20 mouse cellular contexts compared by ENCODE assay signal in genomic region chr13:7697647-7698365, GRCm38 (mm10).
A peak's percentile ranks its signal among the peaks of the same experiment; 100 is the strongest.
DNase-seq lines count a peak whose midpoint lies in the region; ATAC-seq and TF ChIP-seq lines count a peak whose summit lies in the region.
"Had no signal": no experiment of that assay in that cellular context is flagged by ENCODE, and none has a peak within 500 bp of the region (broad histone marks: within the 10 kb centered on the region; RNA-seq: fewer than 3 reads in every experiment).

No protein-coding gene starts in this region.

- H3K9ac ChIP-seq in liver, adult 2 months (ENCODE audit: low read depth, low read length), result no peak overlapping the region
- no peak overlapping the region for H3K9ac ChIP-seq in liver, postnatal 0 days (replicated peaks)
- H3K9ac ChIP-seq in stomach, embryonic 14.5 days (replicated peaks; ENCODE audit: low read depth, low read length), result no peak overlapping the region
- no peak overlapping the region for H3K9ac ChIP-seq in stomach, postnatal 0 days (ENCODE audit: low read length)
- H3K9ac ChIP-seq in intestine, embryonic 15.5 days, result no peak overlapping the region
- no peak overlapping the region for H3K9ac ChIP-seq in stomach, embryonic 15.5 days
- H3K9ac ChIP-seq: embryonic facial prominence, embryonic 12.5 days; forebrain, embryonic 13.5 days; forebrain, embryonic 15.5 days had no signal

- H3K27me3 ChIP-seq in liver, adult 2 months (ENCODE audit: control insufficient read depth, insufficient read depth, low read length), result no peaks in the 10 kb centered on the region
- no peaks in the 10 kb centered on the region for H3K27me3 ChIP-seq in liver, postnatal 0 days (ENCODE audit: insufficient read depth, low read length)
- no peaks in the 10 kb centered on the region for H3K27me3 ChIP-seq in stomach, embryonic 14.5 days (ENCODE audit: control insufficient read depth, insufficient read depth, low read length)
- H3K27me3 ChIP-seq in stomach, postnatal 0 days (ENCODE audit: control insufficient read depth, insufficient read depth, low read length), result no peaks in the 10 kb centered on the region
- no peaks in the 10 kb centered on the region for H3K27me3 ChIP-seq in intestine, embryonic 15.5 days (replicated peaks)
- no peaks in the 10 kb centered on the region for H3K27me3 ChIP-seq in stomach, embryonic 15.5 days (replicated peaks)
- H3K27me3 ChIP-seq: embryonic facial prominence, embryonic 12.5 days; forebrain, embryonic 13.5 days; forebrain, embryonic 15.5 days had no signal

- no peak overlapping the region for H3K4me2 ChIP-seq in liver, postnatal 0 days (ENCODE audit: low read depth, low read length)
- H3K4me2 ChIP-seq in stomach, embryonic 14.5 days (replicated peaks; ENCODE audit: low read depth, low read length), result no peak overlapping the region
- no peak overlapping the region for H3K4me2 ChIP-seq in stomach, postnatal 0 days (replicated peaks; ENCODE audit: low read depth)
- no peak overlapping the region for H3K4me2 ChIP-seq in intestine, embryonic 15.5 days (replicated peaks)
- H3K4me2 ChIP-seq in stomach, embryonic 15.5 days, result no peak overlapping the region
- H3K4me2 ChIP-seq: embryonic facial prominence, embryonic 12.5 days; forebrain, embryonic 13.5 days; forebrain, embryonic 15.5 days had no signal

- DNase-seq in liver, adult 2 months (ENCODE audit: extremely low read depth, low read depth, low spot score), result peak; percentile 12
- DNase-seq in liver, postnatal 0 days, result no peak
- DNase-seq in stomach, postnatal 0 days (ENCODE audit: low spot score), result no peak
- no peak for DNase-seq in left cerebral cortex, postnatal 14 days (ENCODE audit: low spot score in 2 of 2)
- DNase-seq in layer of hippocampus, adult 2 months (ENCODE audit: low spot score in 2 of 2), result no peak
- DNase-seq: adrenal gland, adult 2 months; adrenal gland, postnatal 10 days; adrenal gland, postnatal 25 days; cerebellum, adult 11-12 months; cerebellum, adult 2 months; cerebellum, adult 9-10 months; cerebellum, postnatal 10 days; cerebellum, postnatal 25 days had no signal

- H3K36me3 ChIP-seq in liver, adult 2 months (ENCODE audit: control insufficient read depth, insufficient read depth, low read length), result no peaks in the 10 kb centered on the region
- H3K36me3 ChIP-seq in liver, postnatal 0 days (replicated peaks; ENCODE audit: insufficient read depth, low read length), result no peaks in the 10 kb centered on the region
- no peaks in the 10 kb centered on the region for H3K36me3 ChIP-seq in stomach, embryonic 14.5 days (ENCODE audit: control insufficient read depth, insufficient read depth, low read length)
- H3K36me3 ChIP-seq in stomach, postnatal 0 days (ENCODE audit: control insufficient read depth, insufficient read depth, low read length), result no peaks in the 10 kb centered on the region
- no peaks in the 10 kb centered on the region for H3K36me3 ChIP-seq in intestine, embryonic 15.5 days
- H3K36me3 ChIP-seq in stomach, embryonic 15.5 days, result no peaks in the 10 kb centered on the region
- H3K36me3 ChIP-seq: embryonic facial prominence, embryonic 10.5 days; embryonic facial prominence, embryonic 12.5 days; forebrain, embryonic 15.5 days had no signal

- H3K4me1 ChIP-seq in liver, adult 2 months (ENCODE audit: control insufficient read depth, insufficient read depth, low read length), result no peaks in the 10 kb centered on the region
- no peaks in the 10 kb centered on the region for H3K4me1 ChIP-seq in liver, postnatal 0 days (ENCODE audit: insufficient read depth)
- no peaks in the 10 kb centered on the region for H3K4me1 ChIP-seq in stomach, embryonic 14.5 days (ENCODE audit: control insufficient read depth, insufficient read depth, low read length)
- H3K4me1 ChIP-seq in stomach, postnatal 0 days (replicated peaks; ENCODE audit: control insufficient read depth, insufficient read depth), result no peaks in the 10 kb centered on the region
- no peaks in the 10 kb centered on the region for H3K4me1 ChIP-seq in intestine, embryonic 15.5 days (replicated peaks)
- no peaks in the 10 kb centered on the region for H3K4me1 ChIP-seq in stomach, embryonic 15.5 days
- H3K4me1 ChIP-seq: embryonic facial prominence, embryonic 10.5 days; embryonic facial prominence, embryonic 12.5 days; forebrain, embryonic 13.5 days; forebrain, embryonic 15.5 days had no signal

- no peak for ATAC-seq in liver, postnatal 0 days
- ATAC-seq in stomach, embryonic 14.5 days (ENCODE audit: insufficient number of reproducible peaks, insufficient read depth, low FRiP score, low read depth), result 0 out of 2 replicates have a peak, but pooled peaks have one; percentile 28
- ATAC-seq in stomach, postnatal 0 days (ENCODE audit: low FRiP score, low TSS enrichment), result no peak
- peak; percentile 93 for ATAC-seq in intestine, embryonic 15.5 days
- ATAC-seq in stomach, embryonic 15.5 days (ENCODE audit: insufficient read depth, low FRiP score, low read depth), result peak; percentile 31; the same call in 1 of the 2 replicates
- ATAC-seq: forebrain, embryonic 13.5 days; forebrain, embryonic 15.5 days had no signal

- TF ChIP-seq CTCF in liver, adult 2 months (IDR thresholded peaks at IDR 0.05; ENCODE audit: low read depth, low read length), result no peak
- TF ChIP-seq CTCF in liver, postnatal 0 days (IDR thresholded peaks at IDR 0.05; ENCODE audit: low read depth), result no peak
- no peak for TF ChIP-seq CTCF in stomach, postnatal 0 days (IDR thresholded peaks at IDR 0.05; ENCODE audit: low read depth)
- TF ChIP-seq CTCF in layer of hippocampus, adult 2 months (conservative IDR thresholded peaks at IDR 0.05), result no peak

- H3K79me2 ChIP-seq in liver, adult 2 months (ENCODE audit: control insufficient read depth, insufficient read depth, low read length), result no peaks in the 10 kb centered on the region

- 39% methylated on average over 4 of the region's 4 CpGs for WGBS in liver, adult 2 months
- 57% methylated on average over 4 of the region's 4 CpGs for WGBS in liver, postnatal 0 days (ENCODE audit: insufficient replicate concordance)
- WGBS in stomach, embryonic 14.5 days, result 47% methylated on average over 4 of the region's 4 CpGs
- 49% methylated on average over 4 of the region's 4 CpGs for WGBS in stomach, postnatal 0 days
- 43% methylated on average over 4 of the region's 4 CpGs for WGBS in intestine, embryonic 15.5 days
- 54% methylated on average over 4 of the region's 4 CpGs for WGBS in stomach, embryonic 15.5 days

- no peak for TF ChIP-seq EP300 in liver, postnatal 0 days (IDR thresholded peaks at IDR 0.05; ENCODE audit: low read depth)
- no peak for TF ChIP-seq EP300 in stomach, postnatal 0 days (optimal IDR thresholded peaks at IDR 0.05)

- H3K4me3 ChIP-seq in liver, adult 2 months (ENCODE audit: insufficient read depth, low read depth, low read length), result no peak overlapping the region
- no peak overlapping the region for H3K4me3 ChIP-seq in liver, postnatal 0 days (ENCODE audit: low read depth, low read length)
- H3K4me3 ChIP-seq in stomach, embryonic 14.5 days (ENCODE audit: low read depth, low read length), result no peak overlapping the region
- H3K4me3 ChIP-seq in stomach, postnatal 0 days (ENCODE audit: low read depth, low read length), result no peak overlapping the region
- no peak overlapping the region for H3K4me3 ChIP-seq in intestine, embryonic 15.5 days (replicated peaks)
- H3K4me3 ChIP-seq in stomach, embryonic 15.5 days (replicated peaks), result no peak overlapping the region
- H3K4me3 ChIP-seq in layer of hippocampus, adult 2 months, result no peak overlapping the region
- H3K4me3 ChIP-seq: embryonic facial prominence, embryonic 10.5 days; embryonic facial prominence, embryonic 12.5 days; forebrain, embryonic 13.5 days; forebrain, embryonic 15.5 days had no signal

- no peaks in the 10 kb centered on the region for H3K9me3 ChIP-seq in liver, postnatal 0 days (ENCODE audit: low read length)
- no peaks in the 10 kb centered on the region for H3K9me3 ChIP-seq in stomach, embryonic 14.5 days (ENCODE audit: control insufficient read depth, low read depth, low read length)
- no peaks in the 10 kb centered on the region for H3K9me3 ChIP-seq in stomach, postnatal 0 days (ENCODE audit: control insufficient read depth, low read length)
- H3K9me3 ChIP-seq in intestine, embryonic 15.5 days, result no peaks in the 10 kb centered on the region
- H3K9me3 ChIP-seq in stomach, embryonic 15.5 days, result no peaks in the 10 kb centered on the region
- H3K9me3 ChIP-seq: embryonic facial prominence, embryonic 10.5 days; embryonic facial prominence, embryonic 12.5 days; forebrain, embryonic 13.5 days; forebrain, embryonic 15.5 days had no signal

- intact Hi-C loops in left cerebral cortex, postnatal 14 days (cut with DNase I), result no loop called here

- no peak overlapping the region for H3K27ac ChIP-seq in liver, adult 2 months (replicated peaks; ENCODE audit: insufficient read depth, low read depth, low read length)
- H3K27ac ChIP-seq in liver, postnatal 0 days (ENCODE audit: low read depth), result no peak overlapping the region
- H3K27ac ChIP-seq in stomach, embryonic 14.5 days (ENCODE audit: low read length), result no peak overlapping the region
- no peak overlapping the region for H3K27ac ChIP-seq in stomach, postnatal 0 days (replicated peaks)
- H3K27ac ChIP-seq in intestine, embryonic 15.5 days, result no peak overlapping the region
- no peak overlapping the region for H3K27ac ChIP-seq in stomach, embryonic 15.5 days
- no peak overlapping the region for H3K27ac ChIP-seq in layer of hippocampus, adult 2 months
- H3K27ac ChIP-seq: embryonic facial prominence, embryonic 10.5 days; embryonic facial prominence, embryonic 12.5 days; forebrain, embryonic 13.5 days; forebrain, embryonic 15.5 days had no signal

- no peak for TF ChIP-seq POLR2A in liver, adult 2 months (IDR thresholded peaks at IDR 0.05; ENCODE audit: extremely low read depth, insufficient read depth, low read length)

Comparison
In these comparisons a context has a peak if more than half of its experiments do, and no peak if none do; other contexts are left out.
1. ATAC-seq: peak in stomach, embryonic 14.5 days (single experiment), intestine, embryonic 15.5 days (single experiment) and stomach, embryonic 15.5 days (single experiment); none in liver, postnatal 0 days (single experiment) and stomach, postnatal 0 days (single experiment).